Mouse (Mus musculus): ENCODE results near the gene Vsig4.
"Not testable (repeated sequence)": the region's sequence is repeated elsewhere in the genome, so short reads cannot be mapped to it uniquely, and the experiment has no call there.

DNA sequence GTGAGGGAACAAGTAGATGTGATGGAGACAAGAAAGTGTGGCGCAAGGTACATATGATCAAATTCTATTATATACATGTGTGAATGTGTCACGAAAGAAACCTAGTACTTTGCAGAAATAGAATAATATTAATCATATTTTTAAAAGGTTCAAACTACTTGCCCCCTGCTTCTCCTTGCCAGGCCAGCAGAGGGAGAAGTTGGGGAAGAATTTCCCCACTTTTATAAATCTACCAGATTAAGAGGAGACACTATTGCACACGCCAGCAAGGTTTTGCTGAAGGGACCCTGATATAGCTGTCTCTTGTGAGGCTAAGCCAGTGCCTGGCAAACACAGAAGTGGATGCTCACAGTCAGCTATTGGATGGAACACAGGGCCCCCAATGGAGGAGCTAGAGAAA, 88.1 kb downstream of the Vsig4 start:
- not testable (repeated sequence) for TF ChIP-seq CTCF (IDR thresholded peaks at IDR 0.05; ENCODE audit: control insufficient read depth, insufficient read depth, insufficient read length); MYOG (IDR thresholded peaks at IDR 0.05; ENCODE audit: control insufficient read depth, extremely low read depth, insufficient read length); MAX (IDR thresholded peaks at IDR 0.05)
